In genomic region chr13:112753522-112753921, GRCm38 (mm10) we compare ENCODE assay signal across 9 mouse cellular contexts. TPM values are rescaled to one million over a fixed set of nuclear protein-coding genes. Genes with fewer than 3 reads are reported as not detected.
A peak's percentile ranks its signal among the peaks of the same experiment; 100 is the strongest.
DNase-seq lines count a peak whose midpoint lies in the region; ATAC-seq and TF ChIP-seq lines count a peak whose summit lies in the region.
"Had no signal": no experiment of that assay in that cellular context is flagged by ENCODE, and none has a peak within 500 bp of the region (broad histone marks: within the 10 kb centered on the region; RNA-seq: fewer than 3 reads in every experiment).

No protein-coding gene starts in this region.

- H3K9me3 ChIP-seq in intestine, embryonic 15.5 days: no peaks in the 10 kb centered on the region
- H3K9me3 ChIP-seq in liver, embryonic 15.5 days (replicated peaks): no peaks in the 10 kb centered on the region
- no peaks in the 10 kb centered on the region for H3K9me3 ChIP-seq in stomach, postnatal 0 days (ENCODE audit: control insufficient read depth, low read length)
- H3K9me3 ChIP-seq: G1E had no signal

- H3K4me3 ChIP-seq in intestine, embryonic 15.5 days (replicated peaks): no peak overlapping the region
- no peak overlapping the region for H3K4me3 ChIP-seq in liver, embryonic 15.5 days (replicated peaks)
- no peak overlapping the region for H3K4me3 ChIP-seq in stomach, postnatal 0 days (ENCODE audit: low read depth, low read length)

- no peak overlapping the region for H3K4me2 ChIP-seq in intestine, embryonic 15.5 days (replicated peaks)
- H3K4me2 ChIP-seq in liver, embryonic 15.5 days: no peak overlapping the region
- no peak overlapping the region for H3K4me2 ChIP-seq in stomach, postnatal 0 days (replicated peaks; ENCODE audit: low read depth)

- 66% methylated on average over 9 of the region's 9 CpGs for WGBS in intestine, embryonic 15.5 days
- 71% methylated on average over 9 of the region's 9 CpGs for WGBS in liver, embryonic 15.5 days (ENCODE audit: insufficient replicate concordance)
- 68% methylated on average over 9 of the region's 9 CpGs for WGBS in stomach, postnatal 0 days

- no peak for TF ChIP-seq CTCF in stomach, postnatal 0 days (IDR thresholded peaks at IDR 0.05; ENCODE audit: low read depth)

- peaks cover 39% of the 10 kb centered on the region for H3K4me1 ChIP-seq in intestine, embryonic 15.5 days (replicated peaks)
- H3K4me1 ChIP-seq in liver, embryonic 15.5 days (replicated peaks): peaks cover 46% of the 10 kb centered on the region
- peaks cover 5% of the 10 kb centered on the region; the same call in 1 of the 2 replicates for H3K4me1 ChIP-seq in stomach, postnatal 0 days (replicated peaks; ENCODE audit: control insufficient read depth, insufficient read depth)

- no peaks in the 10 kb centered on the region for H3K27me3 ChIP-seq in intestine, embryonic 15.5 days (replicated peaks)
- peaks cover 4% of the 10 kb centered on the region; the same call in 1 of the 2 replicates for H3K27me3 ChIP-seq in liver, embryonic 15.5 days
- no peaks in the 10 kb centered on the region for H3K27me3 ChIP-seq in stomach, postnatal 0 days (ENCODE audit: control insufficient read depth, insufficient read depth, low read length)

- no peak for ATAC-seq in intestine, embryonic 15.5 days
- no peak for ATAC-seq in liver, embryonic 15.5 days (ENCODE audit: insufficient read depth)
- no peak; the same call in 1 of the 2 replicates for ATAC-seq in stomach, postnatal 0 days (ENCODE audit: low FRiP score, low TSS enrichment)

- peak overlapping the region; percentile 54; the same call in 1 of the 2 replicates for H3K27ac ChIP-seq in intestine, embryonic 15.5 days
- peak overlapping the region; percentile 98; the same call in 1 of the 2 replicates for H3K27ac ChIP-seq in liver, embryonic 15.5 days (replicated peaks)
- peak overlapping the region; percentile 30; the same call in 1 of the 2 replicates for H3K27ac ChIP-seq in stomach, postnatal 0 days (replicated peaks)

- no peak overlapping the region for H3K9ac ChIP-seq in intestine, embryonic 15.5 days
- no peak overlapping the region for H3K9ac ChIP-seq in liver, embryonic 15.5 days
- H3K9ac ChIP-seq in stomach, postnatal 0 days (ENCODE audit: low read length): no peak overlapping the region

- peak; percentile 20 for DNase-seq in testis, postnatal 14 days (ENCODE audit: low spot score)
- no peak for DNase-seq in testis, postnatal 10 days (ENCODE audit: low spot score)
- no peak for DNase-seq in stomach, postnatal 0 days (ENCODE audit: low spot score)
- no peak for DNase-seq in thymus, postnatal 14 days
- DNase-seq in ovary, postnatal 10 days (ENCODE audit: low spot score): no peak
- DNase-seq in thymus, postnatal 0 days (ENCODE audit: low spot score): no peak

- no peaks in the 10 kb centered on the region for H3K36me3 ChIP-seq in intestine, embryonic 15.5 days
- no peaks in the 10 kb centered on the region for H3K36me3 ChIP-seq in liver, embryonic 15.5 days (replicated peaks)
- H3K36me3 ChIP-seq in stomach, postnatal 0 days (ENCODE audit: control insufficient read depth, insufficient read depth, low read length): no peaks in the 10 kb centered on the region
- H3K36me3 ChIP-seq: G1E had no signal

- TF ChIP-seq EP300 in stomach, postnatal 0 days (optimal IDR thresholded peaks at IDR 0.05): no peak

RNA-seq across cellular contexts. Expression of gene Plpp1, which starts 47.1 kb away (rescaled TPM):
- 83.2 and 84.5 TPM in 2 replicates for polyA plus RNA-seq in intestine, embryonic 15.5 days (2015; fragmentation: Nextera tagmentation; extraction: Ambion mirVana)
- 42.1 and 45.6 TPM in 2 replicates for polyA plus RNA-seq in liver, embryonic 15.5 days (2015; fragmentation: Nextera tagmentation; extraction: Ambion mirVana)
- polyA plus RNA-seq in stomach, postnatal 0 days (2015; fragmentation: Nextera tagmentation; extraction: Ambion mirVana): 126 and 137 TPM in 2 replicates
- 18.1 and 19.9 TPM in 2 replicates for polyA plus RNA-seq in thymus, postnatal 0 days (2015; fragmentation: Nextera tagmentation; extraction: Ambion mirVana)

Comparison
In these comparisons a context has a peak if more than half of its experiments do, and no peak if none do; other contexts are left out.
1. H3K27ac ChIP-seq: peak in every context shown above with its lines; median percentile 98 in liver, embryonic 15.5 days; 54 in intestine, embryonic 15.5 days; 30 in stomach, postnatal 0 days.